34 mouse cellular contexts compared by ENCODE assay signal in the genomic region with DNA sequence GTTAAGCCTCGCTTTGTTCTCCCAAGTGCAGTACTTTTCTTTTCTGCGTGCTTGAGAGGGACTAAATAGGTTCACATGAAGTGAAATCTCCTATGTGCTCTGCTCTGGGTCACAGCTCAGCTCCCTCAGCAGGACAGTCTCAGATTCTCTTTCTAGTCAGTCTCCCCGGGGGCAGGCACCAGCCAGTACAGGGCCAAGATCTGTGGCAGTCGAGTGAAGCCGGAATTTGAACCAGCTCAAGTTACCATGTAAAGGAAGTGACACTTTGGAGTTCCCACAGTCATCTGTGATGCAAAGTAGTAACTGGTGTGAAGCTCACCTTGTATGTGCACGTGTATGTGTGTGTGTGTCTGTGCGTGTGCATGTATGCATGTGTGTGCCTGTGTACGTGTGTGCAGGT. TPM values are rescaled to one million over a fixed set of nuclear protein-coding genes. Genes with fewer than 3 reads are reported as not detected.
DNase-seq lines count a peak whose midpoint lies in the region; ATAC-seq lines count a peak whose summit lies in the region.
"Had no signal": no experiment of that assay in that cellular context is flagged by ENCODE, and none has a peak within 500 bp of the region (broad histone marks: within the 10 kb centered on the region; RNA-seq: fewer than 3 reads in every experiment).

No protein-coding gene starts in this region.

- H3K9me3 ChIP-seq in kidney, embryonic 15.5 days (replicated peaks), result no peaks in the 10 kb centered on the region
- no peaks in the 10 kb centered on the region for H3K9me3 ChIP-seq in embryonic facial prominence, embryonic 10.5 days
- H3K9me3 ChIP-seq: embryonic facial prominence, embryonic 15.5 days; forebrain, embryonic 13.5 days; heart, embryonic 13.5 days; hindbrain, embryonic 10.5 days; hindbrain, embryonic 15.5 days; liver, embryonic 12.5 days; midbrain, embryonic 13.5 days; neural tube, embryonic 13.5 days had no signal

- WGBS in kidney, embryonic 15.5 days, result 56% methylated on average over 8 of the region's 8 CpGs
- WGBS in embryonic facial prominence, embryonic 10.5 days, result 65% methylated on average over 8 of the region's 8 CpGs

- H3K4me3 ChIP-seq in kidney, embryonic 15.5 days (replicated peaks), result no peak overlapping the region
- no peak overlapping the region for H3K4me3 ChIP-seq in embryonic facial prominence, embryonic 10.5 days
- H3K4me3 ChIP-seq: embryonic facial prominence, embryonic 15.5 days; forebrain, embryonic 13.5 days; heart, embryonic 13.5 days; hindbrain, embryonic 10.5 days; hindbrain, embryonic 15.5 days; layer of hippocampus, adult 2 months; left cerebral cortex, adult 2 months; limb, embryonic 13.5 days; liver, embryonic 12.5 days; midbrain, embryonic 13.5 days; neural tube, embryonic 13.5 days had no signal

- peaks cover 8% of the 10 kb centered on the region; the same call in 1 of the 2 replicates for H3K4me1 ChIP-seq in kidney, embryonic 15.5 days
- peaks cover 13% of the 10 kb centered on the region for H3K4me1 ChIP-seq in embryonic facial prominence, embryonic 10.5 days
- H3K4me1 ChIP-seq: heart, embryonic 13.5 days; limb, embryonic 13.5 days; liver, embryonic 12.5 days had no signal

- no peaks in the 10 kb centered on the region for H3K36me3 ChIP-seq in kidney, embryonic 15.5 days
- H3K36me3 ChIP-seq in embryonic facial prominence, embryonic 10.5 days (replicated peaks), result no peaks in the 10 kb centered on the region
- no peaks in the 10 kb centered on the region for H3K36me3 ChIP-seq in splenic B cell, adult 2 months (ENCODE audit: control insufficient read depth, insufficient read depth, low read length, poor library complexity, severe bottlenecking)
- H3K36me3 ChIP-seq: embryonic facial prominence, embryonic 15.5 days; heart, embryonic 13.5 days; hindbrain, embryonic 10.5 days; hindbrain, embryonic 15.5 days; limb, embryonic 13.5 days; liver, embryonic 12.5 days; midbrain, embryonic 13.5 days; neural tube, embryonic 13.5 days had no signal

- intact Hi-C loops in gastrocnemius, postnatal 14 days (cut with DNase I; ENCODE audit: low total_unique reads), result no loop called here

- no peaks in the 10 kb centered on the region for H3K27me3 ChIP-seq in kidney, embryonic 15.5 days
- H3K27me3 ChIP-seq in embryonic facial prominence, embryonic 10.5 days (replicated peaks; ENCODE audit: low read depth, poor library complexity, severe bottlenecking), result no peaks in the 10 kb centered on the region
- H3K27me3 ChIP-seq in splenic B cell, adult 2 months (ENCODE audit: control insufficient read depth, insufficient read depth, low read length, poor library complexity, severe bottlenecking), result no peaks in the 10 kb centered on the region
- H3K27me3 ChIP-seq: embryonic facial prominence, embryonic 15.5 days; forebrain, embryonic 13.5 days; heart, embryonic 13.5 days; hindbrain, embryonic 15.5 days; limb, embryonic 13.5 days; midbrain, embryonic 13.5 days; neural tube, embryonic 13.5 days had no signal

- H3K4me2 ChIP-seq in kidney, embryonic 15.5 days, result no peak overlapping the region
- H3K4me2 ChIP-seq: embryonic facial prominence, embryonic 15.5 days; forebrain, embryonic 13.5 days; heart, embryonic 13.5 days; hindbrain, embryonic 15.5 days; limb, embryonic 13.5 days; liver, embryonic 12.5 days; midbrain, embryonic 13.5 days; neural tube, embryonic 13.5 days had no signal

- DNase-seq in gastrocnemius, adult 18-20 months (ENCODE audit: low spot score), result peak; percentile 17
- no peak for DNase-seq in gastrocnemius, postnatal 14 days
- DNase-seq in kidney, postnatal 14 days, result no peak
- peak; percentile 30 for DNase-seq in embryonic facial prominence, embryonic 10.5 days (ENCODE audit: low spot score)
- peak; percentile 45 for DNase-seq in splenic B cell, adult 2 months (ENCODE audit: low read depth, low spot score)
- no peak for DNase-seq in ovary, adult 18-20 months (ENCODE audit: low spot score)
- DNase-seq: adrenal gland, adult 2 months; cerebellum, adult 2 months; cerebellum, postnatal 14 days; gastrocnemius, postnatal 36 days; heart, postnatal 10 days; liver, postnatal 0 days; lung, postnatal 36 days; thymus, postnatal 4 days had no signal

- peak overlapping the region; percentile 43; the same call in 1 of the 2 replicates for H3K27ac ChIP-seq in kidney, embryonic 15.5 days
- no peak overlapping the region for H3K27ac ChIP-seq in embryonic facial prominence, embryonic 10.5 days (replicated peaks)
- H3K27ac ChIP-seq: embryonic facial prominence, embryonic 15.5 days; forebrain, embryonic 13.5 days; heart, embryonic 13.5 days; hindbrain, embryonic 10.5 days; hindbrain, embryonic 15.5 days; layer of hippocampus, adult 2 months; left cerebral cortex, adult 2 months; limb, embryonic 13.5 days; liver, embryonic 12.5 days; midbrain, embryonic 13.5 days; neural tube, embryonic 13.5 days had no signal

- peak; percentile 40; the same call in 1 of the 2 replicates for ATAC-seq in kidney, embryonic 15.5 days (replicated peaks; ENCODE audit: low FRiP score)
- ATAC-seq: CD4-positive, CD25-positive, alpha-beta regulatory T cell, adult 4 months; forebrain, embryonic 13.5 days; inflammation-experienced regulatory T-cells, adult 6 months; liver, embryonic 12.5 days; liver, postnatal 0 days; midbrain, embryonic 13.5 days had no signal

- no peak overlapping the region for H3K9ac ChIP-seq in kidney, embryonic 15.5 days
- H3K9ac ChIP-seq: embryonic facial prominence, embryonic 15.5 days; forebrain, embryonic 13.5 days; heart, embryonic 13.5 days; hindbrain, embryonic 15.5 days; limb, embryonic 13.5 days; liver, embryonic 12.5 days; liver, postnatal 0 days; midbrain, embryonic 13.5 days; neural tube, embryonic 13.5 days had no signal

RNA-seq across cellular contexts. Expression of a gene that starts 32.8 kb away (rescaled TPM):
- not detected for total RNA-seq in gastrocnemius, adult 18-20 months (2021)
- total RNA-seq in gastrocnemius, postnatal 14 days (2021), result not detected
- 0.38 TPM in 1 of 2 replicates, not detected in the other for polyA plus RNA-seq in kidney, embryonic 15.5 days (2015; fragmentation: Nextera tagmentation; extraction: Ambion mirVana)
- 0.77 TPM in 1 of 2 replicates, not detected in the other for polyA plus RNA-seq in embryonic facial prominence, embryonic 10.5 days (2016; fragmentation: Nextera tagmentation; extraction: Ambion mirVana)
- total RNA-seq: adrenal gland, adult 2 months; adrenal gland, postnatal 4 days; gastrocnemius, postnatal 36 days; heart, adult 8-10 months; heart, postnatal 10 days; left cerebral cortex, adult 2 months; left cerebral cortex, postnatal 36 days; megakaryocyte-erythroid progenitor cell, adult 5-6 weeks had no signal
- polyA plus RNA-seq: adrenal gland, adult 2 months; CD4-positive, CD25-positive, alpha-beta regulatory T cell, adult 4 months; forebrain, embryonic 13.5 days; heart, embryonic 13.5 days; hindbrain, embryonic 10.5 days; inflammation-experienced regulatory T-cells, adult 6 months; limb, embryonic 13.5 days; liver, embryonic 12.5 days; liver, postnatal 0 days; midbrain, embryonic 13.5 days; neural tube, embryonic 13.5 days; stomach, embryonic 14.5 days; testis, adult 2 months had no signal

RNA-seq across cellular contexts. Expression of a gene that starts 51.8 kb away (rescaled TPM):
- 10 to 100 TPM; 62.1 to 62.7 TPM for total RNA-seq in gastrocnemius, adult 18-20 months (2021)
- 10 to 100 TPM; 69.9 to 83.9 TPM for total RNA-seq in gastrocnemius, postnatal 14 days (2021)
- 335 and 336 TPM in 2 replicates for polyA plus RNA-seq in kidney, embryonic 15.5 days (2015; fragmentation: Nextera tagmentation; extraction: Ambion mirVana)
- 464 and 498 TPM in 2 replicates for polyA plus RNA-seq in embryonic facial prominence, embryonic 10.5 days (2016; fragmentation: Nextera tagmentation; extraction: Ambion mirVana)

Comparison
In these comparisons a context has a peak if more than half of its experiments do, and no peak if none do; other contexts are left out.
1. DNase-seq: peak in gastrocnemius, adult 18-20 months (single experiment), embryonic facial prominence, embryonic 10.5 days (single experiment) and splenic B cell, adult 2 months (single experiment); none in gastrocnemius, postnatal 14 days (single experiment), kidney, postnatal 14 days (single experiment) and ovary, adult 18-20 months (single experiment).